Mouse (Mus musculus): Measurements from ENCODE around the gene Aox2. TPM values are rescaled to one million over a fixed set of nuclear protein-coding genes. Genes with fewer than 3 reads are reported as not detected.

Aox2 gene
- polyA plus RNA-seq, 1 experiment from 2014 or later = 0.15 TPM

Other genes with a start within 250 kb of the Aox2 start
- gene Aox1, start 248.4 kb upstream of the Aox2 start, polyA plus RNA-seq (2016; fragmentation: Nextera tagmentation; extraction: Ambion mirVana) = 0.10 and 0.13 TPM in 2 replicates
- gene Aox3, start 165.2 kb upstream of the Aox2 start, polyA plus RNA-seq (2016; fragmentation: Nextera tagmentation; extraction: Ambion mirVana) = 0.43 and 0.95 TPM in 2 replicates
- 0.14 TPM in 2 replicates for gene Aox4, start 67.9 kb upstream of the Aox2 start, polyA plus RNA-seq (2016; fragmentation: Nextera tagmentation; extraction: Ambion mirVana)
- gene Bzw1, start 114.6 kb downstream of the Aox2 start, polyA plus RNA-seq (2016; fragmentation: Nextera tagmentation; extraction: Ambion mirVana) = 374 and 417 TPM in 2 replicates
- gene Clk1, start 145.7 kb downstream of the Aox2 start, polyA plus RNA-seq (2016; fragmentation: Nextera tagmentation; extraction: Ambion mirVana) = 222 and 233 TPM in 2 replicates
- gene Nif3l1, start 166.8 kb downstream of the Aox2 start, polyA plus RNA-seq (2016; fragmentation: Nextera tagmentation; extraction: Ambion mirVana) = 56.0 and 56.8 TPM in 2 replicates
- 53.4 and 59.4 TPM in 2 replicates for gene Ppil3, start 167.2 kb downstream of the Aox2 start, polyA plus RNA-seq (2016; fragmentation: Nextera tagmentation; extraction: Ambion mirVana)
- 39.8 and 40.4 TPM in 2 replicates for gene Orc2, start 226.8 kb downstream of the Aox2 start, polyA plus RNA-seq (2016; fragmentation: Nextera tagmentation; extraction: Ambion mirVana)

Measured in embryonic facial prominence, embryonic 12.5 days (tissue).